Comparison of ENCODE assay signal across 8 mouse cellular contexts in genomic region chr9:75683426-75684191, GRCm38 (mm10). TPM values are rescaled to one million over a fixed set of nuclear protein-coding genes. Genes with fewer than 3 reads are reported as not detected.
A peak's percentile ranks its signal among the peaks of the same experiment; 100 is the strongest.
DNase-seq lines count a peak whose midpoint lies in the region; ATAC-seq lines count a peak whose summit lies in the region.

Scg3 (minus strand) TSS chr9:75684056.

- no peaks in the 10 kb centered on the region for H3K27me3 ChIP-seq in hindbrain, embryonic 11.5 days (ENCODE audit: control insufficient read depth, insufficient read depth, low read length)
- H3K27me3 ChIP-seq in lung, embryonic 15.5 days = peaks cover 8% of the 10 kb centered on the region; the same call in 1 of the 2 replicates

- no peaks in the 10 kb centered on the region for H3K9me3 ChIP-seq in hindbrain, embryonic 11.5 days (ENCODE audit: control insufficient read depth, low read length)
- no peaks in the 10 kb centered on the region for H3K9me3 ChIP-seq in lung, embryonic 15.5 days

- H3K4me1 ChIP-seq in hindbrain, embryonic 11.5 days (replicated peaks; ENCODE audit: control insufficient read depth, insufficient read depth, low read length) = no peaks in the 10 kb centered on the region
- H3K4me1 ChIP-seq in lung, embryonic 15.5 days = peaks cover 8% of the 10 kb centered on the region

- peak within 1 kb of the TSS; percentile 30 for H3K27ac ChIP-seq in hindbrain, embryonic 11.5 days (ENCODE audit: low read depth, low read length)
- no peak within 1 kb of the TSS for H3K27ac ChIP-seq in lung, embryonic 15.5 days

- peak within 1 kb of the TSS; percentile 47 for H3K4me3 ChIP-seq in hindbrain, embryonic 11.5 days (ENCODE audit: low read depth, low read length)
- peak within 1 kb of the TSS; percentile 15 for H3K4me3 ChIP-seq in lung, embryonic 15.5 days

- DNase-seq in MN1 (ENCODE audit: low spot score) = peak; percentile 97
- peak; percentile 96 for DNase-seq in cerebellum, adult 8-10 months
- DNase-seq in frontal cortex, adult 2 months (ENCODE audit: extremely low spot score in 1 of 2, low spot score in 1 of 2) = peak; percentile 91 to 98
- peak; percentile 93 for DNase-seq in hindbrain, embryonic 11.5 days (ENCODE audit: low spot score)
- peak; percentile 82 for DNase-seq in layer of hippocampus, adult 9-10 months (ENCODE audit: low spot score)
- DNase-seq in ovary, postnatal 36 days (ENCODE audit: low spot score) = peak; percentile 71
- peak; percentile 44 for DNase-seq in urinary bladder, adult 2 months (ENCODE audit: low spot score)

- no peaks in the 10 kb centered on the region for H3K36me3 ChIP-seq in hindbrain, embryonic 11.5 days (ENCODE audit: control insufficient read depth, insufficient read depth, low read length)
- H3K36me3 ChIP-seq in lung, embryonic 15.5 days = no peaks in the 10 kb centered on the region

- peak within 1 kb of the TSS; percentile 57 for H3K4me2 ChIP-seq in hindbrain, embryonic 11.5 days (replicated peaks; ENCODE audit: low read depth, low read length)
- H3K4me2 ChIP-seq in lung, embryonic 15.5 days = peak within 1 kb of the TSS; percentile 59

- 6% methylated on average over 42 of the region's 42 CpGs for WGBS in hindbrain, embryonic 11.5 days
- 11% methylated on average over 40 of the region's 42 CpGs for WGBS in lung, embryonic 15.5 days

- peak within 1 kb of the TSS; percentile 81 for H3K9ac ChIP-seq in hindbrain, embryonic 11.5 days (ENCODE audit: low read depth, low read length)
- H3K9ac ChIP-seq in lung, embryonic 15.5 days = no peak within 1 kb of the TSS

- ATAC-seq in hindbrain, embryonic 11.5 days (ENCODE audit: low FRiP score) = peak; percentile 100
- ATAC-seq in lung, embryonic 15.5 days (ENCODE audit: borderline replicate concordance, extremely low read depth, low FRiP score, low TSS enrichment) = peak; percentile 83; the same call in 1 of the 2 replicates

RNA-seq across cellular contexts. Expression of gene Scg3, which starts in this region (rescaled TPM):
- 205 and 215 TPM in 2 replicates for polyA plus RNA-seq in frontal cortex, adult 2 months (2012; rRNA removed)
- polyA plus RNA-seq in hindbrain, embryonic 11.5 days (2014; fragmentation: Nextera tagmentation; extraction: Ambion mirVana) = 75.8 and 76.0 TPM in 2 replicates
- 1.1 and 1.6 TPM in 2 replicates for polyA plus RNA-seq in lung, embryonic 15.5 days (2015; fragmentation: Nextera tagmentation; extraction: Ambion mirVana)
- 0.85 and 0.91 TPM in 2 replicates for polyA plus RNA-seq in urinary bladder, adult 2 months (2012; rRNA removed)

Comparison
In these comparisons a context has a peak if more than half of its experiments do, and no peak if none do; other contexts are left out.
1. RNA of gene Scg3 (polyA plus RNA-seq): 205 to 215 TPM in frontal cortex, adult 2 months and 75.8 to 76.0 TPM in hindbrain, embryonic 11.5 days; 1.1 to 1.6 TPM in lung, embryonic 15.5 days and 0.85 to 0.91 TPM in urinary bladder, adult 2 months; every median in the first group is over 10 times any median in the second.
2. Peak in DNase-seq in urinary bladder, adult 2 months; RNA of the gene not detected or under 1 TPM.
3. DNase-seq: peak in every context shown above with its lines; median percentile 97 in MN1; 96 in cerebellum, adult 8-10 months; 94 in frontal cortex, adult 2 months; 93 in hindbrain, embryonic 11.5 days; 82 in layer of hippocampus, adult 9-10 months; 71 in ovary, postnatal 36 days; 44 in urinary bladder, adult 2 months.